Mouse (Mus musculus) embryonic stem cell, embryonic (primary cell): ENCODE measurements around the gene Gm20521.
"Not testable (repeated sequence)": the region's sequence is repeated elsewhere in the genome, so short reads cannot be mapped to it uniquely, and the experiment has no call there.

Source experiments
- CTCF ChIA-PET, 4 experiments: fragments of 300-600 bp in 2 of 4; fragments of 350-600 bp in 2 of 4; sonication (Branson Sonifier 250); formaldehyde crosslinking; loops; one replicate each; lab custom pipeline; 2022; ENCODE audit warnings: inconsistent platforms in 2 of 4; lab: Charles Lee
- POLR2A ChIA-PET, 4 experiments: fragments of 300-600 bp in 2 of 4; fragments of 350-600 bp in 2 of 4; sonication (Branson Sonifier 250); formaldehyde crosslinking; loops; one replicate each; lab custom pipeline; 2022; ENCODE audit warnings: antibody characterized with exemption in 4 of 4, inconsistent platforms in 1 of 4; lab: Charles Lee

Gm20521 gene

GRCm38 (mm10) chr14:54937361-54938182 is 54.3 kb downstream of the Gm20521 start:
- CTCF ChIA-PET = interaction anchor here in 1 of 4 experiments (1.6 kb wide), 1 partner anchor 12 kb away, joined by 3 read pairs; no protein-coding TSS in a partner anchor
- POLR2A ChIA-PET = interaction anchor here in 3 of 4 experiments (1.0 to 3.3 kb wide), 6 partner anchors 11 to 43 kb away, joined by 3 to 28 read pairs (median 4); partner anchors contain the start of gene Efs (in 2 of the 3)

GRCm38 (mm10) chr14:54938431-54939219 is 55.4 kb downstream of the Gm20521 start:
- ChIA-PET POLR2A (interaction anchor here (0.9 to 3.3 kb wide), 17 partner anchors 8 to 227 kb away, joined by 3 to 28 read pairs (median 4); partner anchors contain the start of genes Efs (in 2 of the 4), Ngdn (in 2 of the 4) and Slc22a17 (in 1 of the 4)), CTCF (interaction anchor here (0.6 to 1.8 kb wide), 27 partner anchors 10 to 472 kb away, joined by 3 to 19 read pairs (median 5); partner anchors contain the start of genes Efs (in 4 of the 4), Ngdn (in 2 of the 4) and Ppp1r3e (in 2 of the 4))

GRCm38 (mm10) chr14:54939434-54940175 is 56.4 kb downstream of the Gm20521 start:
- ChIA-PET POLR2A (interaction anchor here (0.6 to 2.2 kb wide), 21 partner anchors 9 to 228 kb away, joined by 3 to 17 read pairs (median 4); partner anchors contain the start of genes Efs (in 3 of the 4), Ngdn (in 3 of the 4) and Slc22a17 (in 1 of the 4)), CTCF (interaction anchor here (0.5 to 1.8 kb wide), 47 partner anchors 9 to 473 kb away, joined by 3 to 19 read pairs (median 4); partner anchors contain the start of genes Efs (in 4 of the 4), Ngdn (in 2 of the 4), Ppp1r3e (in 2 of the 4) and 1700123O20Rik (in 1 of the 4))

- ChIA-PET POLR2A (interaction anchor here (1.0 to 2.2 kb wide), 15 partner anchors 10 to 76 kb away, joined by 3 to 17 read pairs (median 4); partner anchors contain the start of genes Efs (in 3 of the 4), Ngdn (in 3 of the 4) and Slc22a17 (in 1 of the 4)), CTCF (interaction anchor here (0.6 to 1.8 kb wide), 40 partner anchors 8 to 254 kb away, joined by 3 to 19 read pairs (median 4); partner anchors contain the start of genes Efs (in 4 of the 4), Ngdn (in 2 of the 4), Ppp1r3e (in 2 of the 4) and 1700123O20Rik (in 1 of the 4))
These were observed 56.9 kb downstream of the Gm20521 start for GRCm38 (mm10) chr14:54940176-54940530.

DNA sequence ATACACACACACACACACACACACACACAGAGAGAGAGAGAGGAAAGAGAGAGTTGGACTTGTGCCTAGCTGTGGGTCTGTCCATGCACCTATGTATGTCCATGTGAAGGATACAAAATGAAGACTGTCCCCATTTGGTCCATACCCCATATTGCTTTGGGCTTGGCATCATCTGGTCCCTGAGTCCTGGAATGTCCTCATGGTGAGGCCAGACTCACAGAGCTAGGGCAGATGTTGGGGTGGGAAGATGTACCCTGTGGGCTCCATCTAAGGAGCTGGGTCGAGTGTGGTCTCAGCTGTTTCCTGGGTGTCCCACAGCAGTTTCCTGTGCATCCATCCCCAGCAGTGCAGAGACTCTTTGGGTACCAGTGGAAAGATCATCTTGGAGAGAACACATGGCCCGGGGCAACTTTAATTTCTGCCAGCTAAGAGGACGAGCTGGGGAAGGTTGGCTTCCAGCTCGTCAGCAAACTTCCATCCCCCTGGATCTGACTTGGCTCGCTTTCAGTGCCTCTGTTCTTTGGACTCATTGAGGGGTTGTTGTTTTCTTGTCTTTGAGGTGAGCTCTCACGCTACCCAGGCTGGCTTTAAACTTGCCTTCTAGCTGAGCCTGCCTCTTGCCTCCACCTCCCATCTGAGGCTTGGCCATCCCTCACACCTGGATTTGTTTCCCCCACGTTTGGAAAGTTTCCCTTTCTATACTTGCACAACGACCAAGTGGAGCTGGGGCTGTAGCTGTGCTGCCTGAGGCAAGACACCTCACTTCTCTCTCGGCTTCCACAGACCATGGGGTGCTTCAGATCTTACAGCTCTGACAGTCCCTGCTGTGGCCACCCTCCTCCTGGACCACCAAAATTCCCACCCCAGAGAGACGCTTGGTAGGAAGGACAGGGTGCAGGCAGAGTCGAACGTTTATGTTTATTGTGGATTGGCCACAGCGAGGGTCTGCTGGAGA is 58.1 kb downstream of the Gm20521 start:
- POLR2A ChIA-PET = interaction anchor here in 2 of 4 experiments (1.1 to 1.7 kb wide), 3 partner anchors 15 to 33 kb away, joined by 3 to 6 read pairs (median 3); partner anchors contain the start of gene Efs (in 2 of the 2)
- CTCF ChIA-PET = interaction anchor here in 2 of 4 experiments (0.5 to 1.5 kb wide), 2 partner anchors 14 to 76 kb away, joined by 3 read pairs; no protein-coding TSS in a partner anchor

DNA sequence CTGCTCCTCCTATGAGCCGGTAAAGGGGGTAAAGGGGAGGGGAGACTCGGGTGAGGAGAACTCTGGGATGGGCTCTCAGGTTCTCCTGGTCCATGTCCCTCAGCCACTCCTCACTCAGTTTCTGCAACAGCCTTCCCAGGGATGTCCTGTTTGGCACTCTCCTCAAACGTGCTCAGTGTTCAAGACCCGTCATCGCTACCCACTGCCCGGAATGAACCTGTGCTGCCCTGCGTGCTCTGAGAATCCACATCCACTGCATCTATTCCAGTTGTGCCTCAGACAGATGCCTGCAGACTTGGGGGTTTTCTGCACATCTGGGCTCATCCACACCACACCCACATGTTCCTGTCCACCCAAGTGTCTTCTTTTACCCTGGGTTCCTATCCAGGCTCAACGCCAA is 59.2 kb downstream of the Gm20521 start:
- ChIA-PET POLR2A (interaction anchor here in 1 of 4 experiments (1.3 to 1.7 kb wide), 2 partner anchors 17 to 34 kb away, joined by 3 to 6 read pairs; partner anchors contain the start of gene Efs), CTCF (no interaction called here)

DNA sequence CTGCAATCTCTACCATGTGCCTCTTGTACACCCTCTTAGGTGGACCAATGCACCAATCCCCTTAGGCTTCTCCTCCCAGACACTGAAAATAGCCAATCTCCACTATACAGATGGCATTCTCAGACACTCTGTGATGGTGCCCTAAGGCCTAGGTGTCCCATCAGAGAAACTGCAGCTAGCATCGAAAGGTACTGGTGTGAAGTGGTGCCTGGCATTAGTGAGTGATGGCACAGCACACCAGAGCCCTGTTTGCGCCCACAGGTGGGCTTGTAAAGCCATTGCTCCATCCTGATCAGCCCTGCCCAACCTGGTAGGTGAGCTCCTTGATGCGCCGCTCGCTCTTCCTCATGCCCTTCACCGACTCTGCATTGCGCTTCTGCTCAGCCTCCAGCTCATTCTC is 60.7 kb downstream of the Gm20521 start:
- ChIA-PET POLR2A (interaction anchor here in 3 of 4 experiments (0.7 to 1.6 kb wide), 3 partner anchors 28 to 29 kb away, joined by 8 to 19 read pairs (median 8); no protein-coding TSS in a partner anchor), CTCF (interaction anchor here in 1 of 4 experiments (0.7 kb wide), 1 partner anchor 29 kb away, joined by 16 read pairs; no protein-coding TSS in a partner anchor)

DNA sequence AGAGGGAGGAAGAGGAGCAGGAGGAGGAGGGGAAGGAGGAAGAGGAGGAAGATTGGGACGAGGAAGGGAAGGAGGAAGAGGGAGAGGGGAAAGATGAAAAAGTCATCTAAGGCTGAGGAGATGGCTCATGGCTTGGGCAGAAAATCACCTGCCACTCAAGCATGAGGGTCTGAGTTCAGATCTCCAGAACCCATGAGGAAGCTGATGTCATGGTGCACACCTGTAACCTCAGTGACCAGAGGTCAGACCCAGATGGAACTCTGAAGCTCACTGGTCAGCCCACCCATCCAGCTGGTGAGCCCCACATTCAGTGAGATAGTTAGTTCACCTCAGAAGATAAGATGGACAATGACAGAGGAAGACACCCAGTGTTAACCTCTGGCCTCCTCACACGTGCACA is 61.7 kb downstream of the Gm20521 start:
- ChIA-PET POLR2A (interaction anchor here in 1 of 4 experiments (1.6 kb wide), 1 partner anchor 28 kb away, joined by 19 read pairs; no protein-coding TSS in a partner anchor), CTCF (no interaction called here)

- ChIA-PET CTCF (interaction anchor here in 3 of 4 experiments (0.6 to 1.3 kb wide), 3 partner anchors 36 to 759 kb away, joined by 3 to 4 read pairs (median 3); partner anchors contain the start of gene Ngdn (in 1 of the 3)), POLR2A (interaction anchor here in 3 of 4 experiments (0.6 to 1.0 kb wide), 4 partner anchors 13 to 52 kb away, joined by 3 to 7 read pairs (median 4); no protein-coding TSS in a partner anchor)
These were observed 62.9 kb downstream of the Gm20521 start for GRCm38 (mm10) chr14:54945975-54946704.

DNA sequence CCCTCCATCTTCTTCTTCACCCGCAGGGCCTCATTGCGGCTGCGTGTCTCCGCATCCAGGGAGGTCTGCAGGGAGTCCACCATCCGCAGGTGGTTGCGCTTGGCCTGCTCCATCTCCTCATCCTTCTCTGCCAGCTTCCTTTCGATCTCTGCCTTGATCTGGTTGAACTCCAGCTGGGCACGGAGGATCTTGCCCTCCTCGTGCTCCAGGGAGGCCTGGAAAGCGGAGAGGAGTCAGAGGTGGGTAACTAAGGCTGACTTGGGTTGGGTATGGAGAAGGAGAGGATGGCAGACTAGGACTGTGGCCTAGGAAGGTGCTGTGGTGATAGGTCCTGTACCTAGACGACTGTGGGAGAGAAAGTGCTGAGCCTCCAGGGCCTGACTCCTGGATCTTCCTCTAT is 63.8 kb downstream of the Gm20521 start:
- POLR2A ChIA-PET, CTCF ChIA-PET: not testable (repeated sequence)
